Mouse (Mus musculus) left cerebral cortex, postnatal 4 days (tissue): Measurements from ENCODE around the gene Irs1. TPM values are rescaled to one million over a fixed set of nuclear protein-coding genes. Genes with fewer than 3 reads are reported as not detected.

Experiments
- DNase-seq: peaks from one replicate; pipeline ENCODE4 v3.0.0-alpha.2; 2022
- intact Hi-C: fragments of 180-260 bp; cut with DNase I; formaldehyde crosslinking; loops from one replicate; pipeline ENCODE4 v1.15.1; 2025
- total RNA-seq, 2 experiments: library from RNA; stranded (reverse); gene quantifications; 2 replicates each; pipeline ENCODE4 v1.2.3; 2021

The Irs1 gene
- total RNA-seq, 2 experiments from 2014 or later: 30.5 to 30.8 TPM

DNA sequence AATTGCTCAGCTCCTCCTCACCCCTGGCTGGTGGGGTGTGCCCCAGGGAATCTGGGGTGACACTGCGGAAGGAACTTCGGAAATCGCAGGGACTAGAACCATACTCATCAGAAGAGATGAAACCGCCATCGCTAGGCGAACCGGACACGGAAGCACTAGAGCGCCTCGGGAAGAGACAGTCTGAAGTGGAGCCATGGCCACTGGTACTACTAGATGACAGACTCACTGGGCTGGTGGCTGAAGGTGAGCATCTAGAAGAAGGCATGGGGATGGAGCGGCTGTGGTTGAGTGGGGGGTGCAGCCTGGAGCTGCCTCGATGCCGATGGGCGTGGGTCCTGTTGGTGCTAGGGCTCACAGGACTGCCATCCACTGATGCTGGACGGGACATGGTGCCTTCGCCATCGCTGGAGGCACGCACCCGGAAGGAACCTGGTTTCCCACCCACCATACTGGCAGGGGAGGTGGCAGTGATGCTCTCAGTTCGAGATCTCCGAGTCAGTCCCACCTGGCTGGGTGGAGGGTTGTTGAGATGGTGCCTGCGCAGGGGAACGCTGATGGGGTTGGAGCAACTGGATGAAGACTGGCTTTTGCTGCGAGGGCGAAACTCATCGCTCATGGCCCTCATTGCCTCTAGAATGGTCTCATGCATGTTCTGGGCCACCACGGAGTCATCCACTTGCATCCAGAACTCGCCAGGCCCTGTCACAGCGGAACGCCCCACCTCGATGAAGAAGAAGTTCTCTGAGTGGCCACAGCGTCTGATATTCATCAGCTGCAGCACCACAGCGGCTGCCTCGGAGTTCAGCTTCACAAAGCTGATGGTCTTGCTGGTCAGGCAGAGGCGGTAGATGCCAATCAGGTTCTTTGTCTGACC lies 1.9 kb downstream of the Irs1 start:
- peak; percentile 32 for DNase-seq
- intact Hi-C loops: no loop called here

DNA sequence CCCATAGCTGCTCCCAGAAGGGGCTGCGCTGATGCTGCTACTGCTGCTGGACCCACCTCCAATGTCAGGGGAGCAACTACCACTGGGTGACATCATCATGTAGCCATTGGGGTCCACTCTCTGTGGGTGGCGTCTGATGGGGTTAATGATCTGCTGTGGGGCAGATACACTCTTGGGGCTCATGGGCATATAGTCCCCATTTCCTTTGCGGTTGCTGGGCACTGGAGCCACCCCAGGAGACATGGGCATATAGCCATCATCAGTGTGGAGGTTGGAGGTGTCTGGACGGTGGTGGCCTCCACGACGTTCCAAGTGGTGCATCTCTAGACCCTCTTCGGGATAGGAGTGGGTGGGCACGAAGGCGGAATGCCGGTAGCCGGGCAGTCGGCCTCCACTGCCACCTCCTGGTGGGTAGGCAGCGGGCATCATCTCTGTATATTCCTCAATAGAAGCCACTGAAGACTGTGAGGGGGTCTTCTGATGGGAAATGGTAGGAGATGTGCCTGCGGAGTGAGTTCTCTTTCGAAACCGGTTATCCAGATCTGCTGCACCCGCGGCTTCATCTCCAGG lies 2.7 kb downstream of the Irs1 start:
- intact Hi-C loops: no loop called here
- peak; percentile 74 for DNase-seq

DNA sequence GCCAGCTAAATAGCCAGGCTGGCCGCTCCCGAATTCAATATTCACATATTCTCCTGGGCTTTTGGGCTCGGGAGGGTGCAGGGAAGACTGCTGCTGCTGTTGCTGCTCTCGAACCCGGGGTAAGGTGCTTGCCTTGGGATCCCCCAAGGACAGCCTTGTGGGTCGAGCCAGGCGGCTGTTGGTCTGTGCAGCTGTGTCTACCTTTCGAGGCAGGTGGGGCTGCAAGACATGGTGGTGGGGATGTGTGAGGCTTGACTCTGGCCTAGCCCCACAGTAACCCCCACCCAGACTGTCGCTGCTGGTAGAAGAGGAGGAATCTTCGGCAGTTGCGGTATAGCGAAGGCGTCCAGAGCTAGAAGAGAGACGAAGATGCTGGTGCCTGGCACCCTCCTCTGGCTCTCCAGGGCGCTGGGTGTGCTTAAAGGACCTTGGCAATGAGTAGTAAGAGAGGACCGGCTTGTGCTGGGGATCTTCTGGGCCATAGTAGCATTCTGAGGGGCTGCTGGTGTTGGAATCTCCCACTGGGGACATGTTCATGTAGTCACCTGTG lies 3.4 kb downstream of the Irs1 start:
- DNase-seq: no peak
- intact Hi-C loops: no loop called here

DNA sequence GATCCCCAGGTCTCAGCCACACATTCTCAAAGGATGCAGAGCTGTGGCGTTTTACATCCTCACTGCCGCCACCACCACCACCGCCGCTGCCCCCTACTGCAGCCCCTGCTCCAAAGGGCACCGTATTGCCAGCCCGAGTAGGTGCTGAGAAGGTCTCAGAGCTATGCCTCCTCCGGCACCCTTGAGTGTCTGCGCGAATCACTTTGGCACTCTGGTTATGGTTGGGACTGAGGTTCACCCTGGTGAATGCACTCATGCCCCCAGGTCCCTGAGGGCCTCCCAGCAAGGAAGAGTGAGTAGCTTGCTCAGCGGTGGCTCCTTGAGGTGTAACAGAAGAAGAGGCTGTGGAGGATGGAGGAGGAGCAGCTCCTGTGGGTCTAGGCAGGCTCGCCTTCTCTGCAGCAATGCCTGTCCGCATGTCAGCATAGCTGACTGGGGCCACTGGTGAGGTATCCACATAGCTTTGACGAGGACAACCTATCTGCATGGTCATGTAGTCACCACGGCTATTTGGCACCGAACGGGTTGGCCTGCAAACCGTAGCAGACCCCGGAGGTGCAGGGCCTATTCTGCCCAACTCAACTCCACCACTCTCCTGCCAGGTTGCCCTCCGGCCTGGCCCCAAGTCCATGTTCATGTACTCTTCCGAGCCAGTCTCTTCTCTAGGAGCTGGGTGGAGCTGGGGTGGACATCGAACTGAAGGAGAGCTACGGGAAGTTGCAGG lies 4.0 kb downstream of the Irs1 start:
- intact Hi-C loops: no loop called here
- peak; percentile 42 for DNase-seq

DNA sequence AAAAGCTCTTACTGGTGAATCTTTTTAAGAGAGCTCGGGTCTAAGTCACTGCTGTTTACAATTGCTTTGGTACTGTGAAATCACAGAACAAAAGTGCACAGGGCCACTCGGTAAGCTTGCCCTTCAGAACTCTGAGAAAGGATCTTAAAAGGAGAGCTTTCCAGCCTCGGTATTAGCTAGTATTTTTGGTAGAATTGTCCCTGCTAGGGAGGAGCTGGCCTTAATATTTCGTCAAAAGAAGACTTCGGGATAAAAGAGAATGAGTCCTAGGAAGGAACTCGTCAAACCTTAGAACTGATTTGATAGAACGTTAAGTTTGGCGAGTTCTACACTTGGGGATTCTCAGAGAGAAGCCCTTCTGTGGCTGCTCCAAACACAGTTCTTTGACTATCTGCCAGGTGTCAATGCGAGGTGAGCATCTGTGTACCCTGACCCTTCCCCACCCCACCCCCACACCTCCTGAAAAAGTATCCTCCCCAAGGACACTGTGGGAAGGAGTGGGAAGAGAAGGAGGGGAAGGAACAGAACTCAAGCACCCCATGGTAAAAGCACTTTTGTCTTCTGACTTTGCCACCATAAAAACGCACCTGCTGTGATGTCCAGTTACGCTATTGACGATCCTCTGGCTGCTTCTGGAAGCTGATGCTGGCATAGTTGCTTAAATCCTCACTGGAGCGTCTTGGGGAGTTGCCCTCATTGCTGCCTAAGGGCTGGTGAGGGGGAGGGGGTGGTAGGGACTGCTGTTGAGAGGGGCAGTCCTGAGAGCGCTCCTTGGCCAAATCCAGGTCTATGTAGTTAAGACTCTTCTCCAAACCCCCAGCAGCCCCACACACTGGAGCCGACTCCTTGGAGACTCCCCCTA lies 4.8 kb downstream of the Irs1 start:
- intact Hi-C loops: no loop called here
- peak; percentile 36 for DNase-seq

DNA sequence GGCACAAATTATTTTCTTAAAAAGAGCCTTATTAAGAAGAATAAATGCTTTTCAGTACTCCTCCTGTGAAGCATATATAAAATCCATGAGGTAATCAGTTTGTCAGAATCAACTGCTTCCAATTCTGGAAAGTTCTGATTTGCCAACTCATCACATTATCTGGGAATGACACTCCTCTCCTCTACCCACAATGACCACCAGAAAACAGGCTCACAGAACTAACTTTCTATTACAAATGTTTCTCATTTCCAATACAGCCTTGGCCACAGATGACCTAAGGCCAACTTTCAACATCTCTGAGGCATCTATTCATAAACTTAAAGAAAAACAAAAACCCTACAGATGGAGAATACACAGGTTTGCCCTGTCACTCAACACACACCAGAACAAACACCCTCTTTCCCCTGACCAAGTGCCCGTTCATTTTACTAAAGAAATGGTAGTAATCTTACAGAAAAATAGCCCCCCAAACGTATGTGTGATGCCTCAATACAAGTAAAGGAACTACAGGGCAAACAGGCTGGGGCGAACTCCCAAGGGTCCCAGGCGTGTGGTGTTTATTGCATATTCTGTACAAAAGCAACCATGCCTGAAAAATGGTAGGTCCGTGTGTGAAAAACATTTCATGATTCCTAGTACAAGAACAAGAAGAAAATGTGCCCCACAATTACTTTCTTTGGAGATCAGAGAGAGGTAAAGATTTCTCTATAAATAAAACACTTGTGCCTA lies 5.6 kb downstream of the Irs1 start:
- intact Hi-C loops: no loop called here
- no peak for DNase-seq

DNA sequence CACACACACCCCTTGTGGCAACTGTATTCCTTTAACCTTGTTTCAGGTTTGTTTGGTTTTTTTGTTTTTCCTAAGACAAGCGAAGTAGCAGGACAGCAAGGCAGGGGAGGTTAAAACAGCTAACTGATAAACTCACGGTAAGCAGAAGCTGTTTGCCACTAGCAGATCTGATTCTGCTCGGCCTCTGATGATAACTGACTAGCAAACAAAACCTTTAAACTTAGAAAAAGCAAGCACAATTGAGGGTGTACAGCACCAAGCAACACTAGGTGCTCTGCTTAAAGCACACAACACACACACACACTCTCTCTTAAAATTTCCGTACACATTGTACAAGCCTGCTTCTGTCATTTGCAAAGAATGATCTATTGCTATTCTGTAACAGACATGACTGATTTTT lies 6.8 kb downstream of the Irs1 start:
- intact Hi-C loops: no loop called here
- DNase-seq: no peak

DNA sequence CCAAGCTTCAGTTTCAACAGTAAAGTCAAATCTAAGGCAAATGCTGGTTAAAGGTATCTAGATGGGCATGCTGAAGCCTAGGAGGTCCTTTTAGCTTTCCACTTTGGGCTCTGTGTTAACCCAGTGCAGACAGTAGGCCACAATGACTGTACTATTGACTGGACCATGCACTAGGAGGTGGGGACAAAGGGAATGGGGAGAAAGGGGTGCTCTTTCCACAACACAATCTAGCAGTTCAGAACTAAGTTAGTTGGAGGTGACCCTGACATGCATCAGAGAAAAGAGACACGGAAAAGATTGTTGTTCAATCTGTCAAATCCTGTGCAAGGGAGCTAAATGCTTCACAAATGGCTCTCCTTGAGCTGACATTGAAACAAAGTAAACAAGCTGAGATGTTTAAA lies 7.3 kb downstream of the Irs1 start:
- no peak for DNase-seq
- intact Hi-C loops: no loop called here

DNA sequence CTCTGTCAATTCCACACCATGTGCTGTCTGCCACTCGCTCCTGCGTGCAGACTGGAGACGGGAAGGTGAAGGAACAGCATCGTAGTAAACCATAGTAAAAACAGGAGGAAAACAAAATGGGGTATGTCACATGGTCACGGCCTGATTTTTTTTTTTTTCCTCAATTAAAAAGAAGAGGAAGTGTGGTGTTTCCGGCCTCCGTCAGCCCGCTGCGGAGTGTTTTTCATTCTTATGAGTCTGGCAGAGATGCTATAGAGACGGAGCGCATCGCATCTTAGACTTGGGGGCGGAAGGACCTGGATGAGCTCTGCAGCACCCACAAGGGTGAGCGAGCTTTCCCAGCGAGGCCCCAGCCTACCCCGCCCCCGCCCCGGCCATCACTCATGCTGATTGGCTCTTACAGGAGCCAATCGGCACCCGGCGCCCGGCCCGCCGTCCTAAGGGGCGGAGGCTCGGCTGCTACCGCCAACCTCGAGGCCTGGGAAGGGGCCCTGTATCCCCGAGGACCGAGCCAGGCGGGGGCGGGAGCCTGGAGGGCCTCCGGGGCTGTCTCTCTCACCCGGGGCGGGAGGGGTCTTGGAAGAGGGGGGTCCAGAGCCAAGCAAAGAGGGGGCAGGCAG lies 8.1 kb downstream of the Irs1 start:
- intact Hi-C loops: no loop called here

DNA sequence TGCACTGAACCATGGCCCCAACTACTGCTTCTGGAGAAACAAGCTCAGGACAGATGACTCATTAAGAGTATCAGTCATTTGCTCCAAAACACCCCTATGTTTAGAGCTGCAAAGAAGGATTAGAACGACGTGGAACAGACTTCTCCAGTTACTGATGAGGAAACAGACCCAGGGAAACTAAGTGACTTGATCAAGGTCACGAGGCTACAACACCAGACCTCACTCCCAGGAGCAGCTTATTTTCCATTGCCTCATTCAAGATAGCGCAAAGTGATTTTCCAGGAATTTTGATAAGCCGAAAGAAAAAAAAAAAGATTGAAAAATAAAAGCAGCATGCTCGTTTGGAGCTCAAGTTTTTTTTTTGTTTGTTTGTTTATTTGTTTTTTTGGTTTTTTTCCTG lies 9.4 kb downstream of the Irs1 start:
- intact Hi-C loops: no loop called here
- no peak for DNase-seq

More for the DNA sequence above, 8.1 kb downstream of the Irs1 start:
- peak; percentile 95 for DNase-seq

DNA sequence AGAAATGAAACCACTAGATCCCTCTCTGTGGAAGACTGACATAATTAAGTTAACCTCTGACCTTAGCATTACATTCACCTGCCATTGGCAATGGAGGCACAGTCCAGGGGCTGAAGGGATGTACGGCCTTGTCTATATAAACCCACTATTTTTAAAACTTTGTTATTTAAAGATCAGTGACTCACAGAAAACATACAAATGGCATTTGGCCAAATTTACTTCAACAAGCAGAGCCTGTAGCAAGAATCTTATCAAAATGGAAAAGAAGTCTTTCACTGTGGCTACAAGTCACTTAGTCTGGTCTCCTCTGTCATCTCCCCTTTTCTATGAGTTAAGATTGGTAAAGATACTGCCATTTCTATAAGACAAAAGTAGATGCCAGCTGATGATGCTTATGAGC lies 11.4 kb downstream of the Irs1 start:
- intact Hi-C loops: no loop called here
- DNase-seq: no peak

DNA sequence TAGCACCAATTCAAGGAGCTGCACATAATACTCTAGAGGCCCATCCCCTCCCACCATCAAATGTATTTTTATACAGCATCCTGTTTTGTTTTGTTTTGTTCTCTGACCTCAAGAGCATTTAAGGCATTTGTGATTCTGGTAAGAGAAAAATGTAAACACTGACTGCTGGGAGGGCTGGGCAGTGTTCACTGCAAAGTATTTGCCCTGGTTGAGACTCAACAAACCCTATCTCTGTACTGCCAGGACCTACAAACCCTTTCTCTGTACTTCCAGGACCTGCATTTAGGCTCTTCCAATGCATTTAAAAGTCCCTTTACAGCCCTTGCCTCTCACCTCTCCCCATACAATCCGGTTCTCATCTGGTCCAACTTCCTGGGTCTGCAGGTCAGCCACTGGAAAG lies 16.9 kb downstream of the Irs1 start:
- DNase-seq: no peak
- intact Hi-C loops: no loop called here

DNA sequence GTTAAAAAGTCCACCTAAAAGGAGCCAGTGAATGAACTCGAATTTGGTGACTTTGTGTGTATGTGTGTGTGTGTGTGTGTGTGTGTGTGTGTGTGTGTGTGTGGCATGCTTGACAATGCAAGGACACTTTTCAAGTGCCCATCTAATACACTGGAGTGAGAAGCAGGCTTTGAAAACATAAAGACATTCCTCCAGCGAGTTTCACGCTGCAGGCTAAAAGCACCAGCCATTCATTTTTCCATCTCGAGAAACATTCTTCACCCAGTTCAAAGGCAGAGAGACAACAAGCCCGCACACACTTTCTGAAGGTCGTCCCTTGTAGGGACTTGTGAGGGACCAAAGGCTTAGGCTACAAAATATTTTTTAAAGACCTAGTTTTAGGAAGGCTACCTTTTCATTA lies 17.7 kb downstream of the Irs1 start:
- intact Hi-C loops: no loop called here
- no peak for DNase-seq

DNA sequence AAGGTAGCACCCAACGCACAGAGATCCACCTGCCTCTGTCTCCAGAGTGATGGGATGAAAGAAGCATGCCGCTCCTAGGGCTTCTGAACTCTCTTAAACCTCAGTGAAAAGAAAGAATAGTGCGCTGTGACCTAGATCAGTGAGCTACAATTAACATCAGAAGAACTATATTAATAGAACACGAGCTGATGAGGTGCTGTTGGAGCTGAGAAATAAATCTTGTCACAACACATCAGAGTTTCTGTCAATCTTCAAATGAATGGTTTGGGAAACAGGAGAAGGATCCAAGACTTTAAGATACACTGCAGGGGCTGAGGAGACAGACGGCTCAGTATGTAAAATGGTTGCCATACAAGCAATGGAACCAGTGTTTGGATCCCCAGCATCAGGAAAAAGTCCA lies 19.0 kb downstream of the Irs1 start:
- DNase-seq: no peak
- intact Hi-C loops: no loop called here

DNA sequence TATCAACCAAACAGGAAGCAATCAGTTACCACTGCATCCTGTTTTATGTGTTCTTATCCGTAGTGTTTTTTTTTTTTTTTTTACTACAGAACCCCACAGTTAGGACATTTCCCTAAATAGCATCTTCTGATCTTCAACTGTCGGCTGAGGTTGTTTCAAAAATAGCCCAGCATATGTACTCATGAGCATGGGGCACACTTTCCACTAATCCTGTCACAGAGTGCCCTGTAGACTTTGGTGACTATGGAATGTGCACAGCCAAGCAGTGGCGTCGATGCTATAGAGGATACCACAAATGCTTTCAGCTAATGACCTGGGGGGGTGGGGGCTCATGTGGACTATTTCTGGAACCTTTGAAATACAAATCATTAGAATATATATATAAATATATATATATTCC lies 23.7 kb downstream of the Irs1 start:
- intact Hi-C loops: no loop called here
- no peak for DNase-seq

DNA sequence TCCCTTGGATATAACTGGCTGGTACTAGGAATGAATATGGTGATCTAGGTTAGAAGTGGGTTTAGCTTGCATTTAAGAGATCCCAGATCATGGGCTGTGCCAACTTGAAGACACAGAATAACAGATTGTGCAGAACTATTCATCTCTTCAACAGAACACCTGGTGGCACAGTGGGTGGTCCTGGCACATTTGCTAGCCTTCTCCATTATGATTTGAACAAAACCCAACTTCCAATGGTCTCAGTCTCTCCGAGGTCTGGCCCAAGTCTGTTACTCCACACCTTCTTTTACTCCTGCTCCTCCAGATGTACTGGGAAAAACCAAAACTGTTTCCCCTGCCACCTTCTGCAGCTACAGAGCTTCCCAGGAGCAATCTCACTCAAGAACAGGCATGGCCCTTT lies 28.9 kb downstream of the Irs1 start:
- DNase-seq: peak; percentile 82
- intact Hi-C loops: no loop called here

DNA sequence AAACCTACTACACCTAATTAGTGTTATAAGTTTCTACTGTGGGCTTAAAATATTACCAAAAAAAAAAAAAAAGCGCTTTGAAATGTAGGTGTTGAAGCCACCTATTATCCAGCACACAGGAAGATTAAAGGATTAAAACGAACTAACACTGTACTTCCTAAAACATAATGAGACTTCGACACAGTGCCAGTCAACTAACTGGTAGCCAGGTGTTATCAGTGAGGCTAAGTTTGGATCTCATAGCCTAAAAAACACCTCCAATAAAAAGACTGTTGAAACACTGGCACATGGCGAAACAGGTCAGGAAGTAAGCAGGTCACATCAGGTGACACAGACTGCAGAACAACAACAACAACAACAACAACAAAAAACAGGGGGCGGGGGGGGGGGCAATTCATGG lies 29.6 kb downstream of the Irs1 start:
- DNase-seq: no peak
- intact Hi-C loops: no loop called here

DNA sequence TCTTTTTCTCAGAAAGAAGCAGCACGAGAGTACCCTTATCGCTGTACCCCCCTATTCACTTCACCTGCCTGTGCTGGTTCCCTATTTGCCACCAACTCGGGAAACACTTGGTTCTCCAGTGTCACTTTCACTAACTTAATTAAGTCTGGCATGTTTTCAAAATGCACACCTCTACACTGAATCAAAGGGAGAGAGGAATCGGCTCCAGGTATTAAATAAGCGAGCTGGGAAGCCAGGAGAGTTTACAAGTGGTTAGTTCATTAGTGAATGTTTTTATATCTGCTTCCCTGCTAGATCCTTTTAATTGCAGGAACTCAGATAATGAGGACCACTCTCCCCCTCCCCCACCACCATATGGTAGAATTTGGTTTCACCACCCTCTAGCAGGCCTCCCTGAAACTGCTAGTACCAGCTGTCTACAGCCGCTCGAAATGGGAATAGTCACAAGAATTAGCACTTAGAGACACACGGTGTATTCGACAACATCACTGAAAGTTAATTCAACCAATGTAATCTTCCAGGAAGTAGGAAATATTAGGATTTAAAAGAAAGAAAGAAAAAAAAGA lies 30.1 kb downstream of the Irs1 start:
- DNase-seq: peak; percentile 76
- intact Hi-C loops: no loop called here

DNA sequence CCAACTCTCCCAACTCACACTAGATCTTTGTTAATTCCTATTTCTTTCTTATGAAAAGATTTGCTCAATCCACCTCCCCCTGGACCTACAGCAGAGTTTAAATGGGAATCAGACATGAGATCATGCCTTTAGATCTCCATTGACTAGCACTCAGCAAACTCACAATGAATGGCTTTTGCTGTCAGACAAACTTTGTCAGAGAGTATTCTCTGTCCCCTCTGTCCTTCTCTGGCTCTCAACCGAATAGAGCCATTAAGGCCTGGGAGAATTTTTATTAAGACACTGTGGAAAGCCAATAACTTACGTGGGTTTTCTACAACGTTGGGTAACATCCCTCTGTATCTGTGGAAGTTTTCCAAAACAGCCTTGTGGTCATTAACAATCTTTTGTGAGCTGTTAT lies 31.2 kb downstream of the Irs1 start:
- intact Hi-C loops: no loop called here
- DNase-seq: no peak
